Mouse (Mus musculus) stomach, embryonic 16.5 days (tissue): ENCODE results near the gene Sgpl1. TPM values are rescaled to one million over a fixed set of nuclear protein-coding genes. Genes with fewer than 3 reads are reported as not detected.
"Not testable (repeated sequence)": the region's sequence is repeated elsewhere in the genome, so short reads cannot be mapped to it uniquely, and the experiment has no call there.

Experiments used
- ATAC-seq: fragments of 200-750 bp; cut with Nextera tagmentation; 2 replicates; pipeline ENCODE4 v1.8.0; 2017; ENCODE audit warnings: moderate number of reproducible peaks, moderate TSS enrichment; ENCODE audit not compliant: insufficient read depth, low FRiP score
- H3K27ac ChIP-seq: fragments of 300-500 bp; sonication (generic); 2 replicates; pipeline ENCODE4 v1.5.1; 2014; ENCODE audit warnings: low read length
- H3K27me3 ChIP-seq: fragments of 300-500 bp; sonication (generic); 2 replicates; pipeline ENCODE4 v1.6.1; 2014; ENCODE audit warnings: low read length, control low read depth, mixed read lengths; ENCODE audit not compliant: control insufficient read depth, insufficient read depth
- H3K36me3 ChIP-seq: fragments of 300-500 bp; sonication (generic); 2 replicates; pipeline ENCODE4 v1.6.1; 2014; ENCODE audit warnings: low read length; ENCODE audit not compliant: control insufficient read depth, insufficient read depth
- H3K4me1 ChIP-seq: fragments of 300-500 bp; sonication (generic); 2 replicates; pipeline ENCODE4 v1.6.1; 2014; ENCODE audit warnings: low read length, control low read depth, mixed read lengths; ENCODE audit not compliant: control insufficient read depth, insufficient read depth
- H3K4me2 ChIP-seq: fragments of 300-500 bp; sonication (generic); 2 replicates; pipeline ENCODE4 v1.6.1; 2014; ENCODE audit warnings: low read depth, low read length, mixed read lengths
- H3K4me3 ChIP-seq: fragments of 300-500 bp; sonication (generic); replicated peaks from 2 replicates; pipeline ENCODE4 v1.5.1; 2014; ENCODE audit warnings: mild to moderate bottlenecking, low read length
- H3K9ac ChIP-seq: fragments of 300-500 bp; sonication (generic); 2 replicates; pipeline ENCODE4 v1.6.1; 2014; ENCODE audit warnings: low read length
- H3K9me3 ChIP-seq: fragments of 300-500 bp; sonication (generic); replicated peaks from 2 replicates; pipeline ENCODE4 v1.6.1; 2016; ENCODE audit warnings: low read length, control low read depth; ENCODE audit not compliant: control insufficient read depth
- WGBS: fragments of 180-500 bp; shearing (Covaris S2); extraction: QIAGEN DNeasy Blood & Tissue Kit; methylation state at CpG from one replicate; pipeline ENCODE4 v1.1.7; 2014; 5-methylcytosine and 5-hydroxymethylcytosine counted together
- polyA plus RNA-seq: library from polyadenylated mRNA; unstranded; fragments of >200 nt; fragmentation: Nextera tagmentation; extraction: Ambion mirVana; gene quantifications from 2 replicates; pipeline ENCODE4 v1.2.1, GENCODE M21; 2015

Sgpl1 gene
- polyA plus RNA-seq, 1 experiment from 2014 or later = 52.9 TPM

DNA sequence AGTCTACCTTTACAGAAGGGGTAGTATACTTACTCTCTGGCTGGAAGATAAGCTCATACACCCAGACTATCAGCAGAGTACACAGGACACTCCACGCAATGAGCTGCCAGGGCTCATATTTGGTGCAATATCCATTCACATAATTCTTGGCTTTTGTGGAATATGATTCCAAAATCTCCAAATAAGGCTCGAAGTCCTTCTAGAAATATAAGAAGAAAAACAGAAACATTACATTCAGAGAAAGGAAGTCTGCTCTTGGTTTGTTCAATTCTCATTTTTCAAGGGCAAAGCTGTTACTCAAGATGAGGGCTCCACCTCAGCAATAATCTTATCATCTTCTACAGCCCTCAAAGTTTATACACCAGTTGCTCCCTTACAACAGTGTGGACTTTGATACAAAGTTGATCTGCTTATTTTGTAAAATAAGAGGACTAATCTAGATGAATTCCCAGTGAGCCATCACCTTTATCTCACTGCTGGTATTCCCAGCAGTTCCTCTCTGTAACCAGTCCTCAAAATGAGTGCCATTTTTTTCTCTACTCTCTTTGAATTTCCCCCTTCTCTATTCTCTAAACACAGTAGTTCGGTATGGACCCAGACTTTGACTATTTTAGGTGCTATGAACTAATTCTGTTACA is 24.1 kb downstream of the Sgpl1 start:
- Histone ChIP-seq H3K27me3 (no peaks in the 10 kb centered on the region), H3K4me3 (no peak overlapping the region), H3K27ac (no peak overlapping the region), H3K9me3 (no peaks in the 10 kb centered on the region), H3K4me1 (no peaks in the 10 kb centered on the region), H3K9ac (no peak overlapping the region), H3K36me3 (peaks cover 9% of the 10 kb centered on the region), H3K4me2 (no peak overlapping the region)
- WGBS = 78% methylated on average over 3 of the region's 3 CpGs
- ATAC-seq = no peak; the same call in 1 of the 2 replicates

DNA sequence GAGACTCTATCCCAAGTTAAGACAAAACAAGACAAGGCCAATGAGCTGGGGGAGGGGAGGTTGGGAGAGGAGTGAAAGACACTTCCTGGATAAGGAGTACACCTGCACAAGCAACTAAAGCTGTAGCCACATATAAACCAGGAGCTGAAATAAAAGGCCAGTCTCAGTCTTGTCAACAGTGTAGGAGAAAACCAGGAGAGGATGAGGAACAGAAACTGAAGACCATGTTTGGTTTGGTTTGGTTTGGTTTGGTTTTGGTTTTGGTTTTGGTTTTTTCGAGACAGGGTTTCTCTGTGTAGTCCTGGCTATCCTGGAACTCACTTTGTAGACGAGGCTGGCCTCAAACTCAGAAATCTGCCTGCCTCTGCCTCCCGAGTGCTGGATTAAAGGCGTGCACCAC is 25.8 kb downstream of the Sgpl1 start:
- not testable (repeated sequence) for H3K27me3 ChIP-seq, H3K27ac ChIP-seq, H3K4me2 ChIP-seq, H3K4me1 ChIP-seq, H3K9ac ChIP-seq, H3K9me3 ChIP-seq, H3K4me3 ChIP-seq, H3K36me3 ChIP-seq, ATAC-seq
- 83% methylated on average over 4 of the region's 4 CpGs for WGBS

DNA sequence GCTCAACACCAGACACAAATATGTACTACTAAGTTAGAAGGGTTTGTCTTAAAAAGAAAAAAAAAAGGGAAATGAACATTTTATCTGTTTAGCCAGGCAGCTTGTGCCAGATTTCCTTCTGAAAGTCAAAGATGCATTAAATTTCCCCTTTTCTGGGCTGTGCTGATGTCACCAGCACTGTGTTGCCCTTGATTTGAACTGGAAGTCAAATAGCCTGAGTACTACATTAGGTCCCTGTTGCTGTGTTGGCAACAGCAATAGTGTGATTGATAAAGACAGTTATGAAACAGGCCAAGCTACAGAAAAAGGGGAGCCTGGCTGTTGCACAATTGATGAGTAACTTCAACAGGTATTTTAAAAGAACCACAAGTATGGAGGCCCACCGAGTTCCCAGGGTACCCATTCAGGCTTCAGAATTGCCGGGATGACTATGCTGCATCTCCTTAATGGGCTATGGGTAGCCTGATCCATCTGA is 33.2 kb downstream of the Sgpl1 start:
- no peak overlapping the region for H3K4me2 ChIP-seq
- no peak overlapping the region for H3K4me3 ChIP-seq
- H3K36me3 ChIP-seq = peaks cover 16% of the 10 kb centered on the region; the same call in 1 of the 2 replicates
- no peak overlapping the region for H3K27ac ChIP-seq
- no peaks in the 10 kb centered on the region for H3K27me3 ChIP-seq
- WGBS = 97% methylated on average over 2 of the region's 2 CpGs
- no peaks in the 10 kb centered on the region for H3K4me1 ChIP-seq
- no peaks in the 10 kb centered on the region for H3K9me3 ChIP-seq
- no peak overlapping the region for H3K9ac ChIP-seq
- ATAC-seq = no peak

DNA sequence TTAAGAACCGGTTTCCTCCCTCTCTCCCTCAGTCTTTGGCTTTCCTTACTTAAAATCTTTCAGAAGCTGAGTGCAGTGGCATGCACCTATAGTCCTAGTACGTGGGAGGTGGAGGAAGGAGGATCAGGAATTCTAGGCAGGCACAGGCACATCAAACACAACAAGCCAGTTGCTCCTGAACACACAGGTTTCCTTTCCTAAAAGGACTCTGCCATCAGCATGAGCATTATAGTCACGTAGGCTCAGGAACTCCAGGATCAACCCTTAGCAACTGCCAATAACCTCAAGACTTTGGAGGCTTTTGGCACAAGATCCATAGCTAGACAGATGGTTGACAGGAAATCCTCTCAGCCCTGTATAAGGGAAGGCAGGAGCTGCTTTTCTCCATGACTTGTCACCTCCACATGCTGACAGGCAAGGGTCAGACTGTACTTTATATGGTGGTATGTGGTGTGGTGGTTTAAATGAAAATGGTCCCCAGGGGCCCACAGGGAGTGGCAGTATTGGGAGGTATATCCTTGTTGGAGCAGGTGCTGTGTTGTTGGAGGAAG is 43.9 kb downstream of the Sgpl1 start:
- Histone ChIP-seq H3K4me3 (no peak overlapping the region), H3K9me3 (no peaks in the 10 kb centered on the region), H3K36me3 (peaks cover 17% of the 10 kb centered on the region), H3K27me3 (no peaks in the 10 kb centered on the region), H3K4me2 (no peak overlapping the region), H3K9ac (no peak overlapping the region), H3K4me1 (no peaks in the 10 kb centered on the region), H3K27ac (no peak overlapping the region)
- 85% methylated on average over 3 of the region's 3 CpGs for WGBS
- ATAC-seq = no peak

DNA sequence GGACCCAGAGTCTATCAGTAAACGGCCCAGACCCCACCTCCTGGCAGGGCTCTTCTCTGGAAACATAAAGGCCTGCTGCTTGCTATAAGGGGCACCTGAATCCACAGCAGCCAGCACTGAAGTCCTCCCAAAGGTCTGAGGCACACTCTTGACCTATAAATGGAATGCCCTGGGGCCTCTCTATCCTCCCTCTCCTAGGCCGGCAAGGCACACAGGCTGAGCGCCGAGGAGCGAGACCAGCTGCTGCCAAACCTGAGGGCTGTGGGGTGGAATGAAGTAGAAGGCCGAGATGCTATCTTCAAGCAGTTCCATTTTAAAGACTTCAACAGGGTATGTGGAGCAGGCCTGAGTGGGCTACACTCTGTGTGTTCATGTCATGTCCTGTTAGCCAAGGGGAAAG is 55.6 kb downstream of the Sgpl1 start:
- Histone ChIP-seq H3K36me3 (no peaks in the 10 kb centered on the region), H3K4me2 (no peak overlapping the region), H3K27ac (no peak overlapping the region), H3K4me1 (peaks cover 6% of the 10 kb centered on the region; the same call in 1 of the 2 replicates), H3K4me3 (no peak overlapping the region), H3K27me3 (no peaks in the 10 kb centered on the region), H3K9ac (no peak overlapping the region), H3K9me3 (no peaks in the 10 kb centered on the region)
- ATAC-seq = no peak
- WGBS = 76% methylated on average over 6 of the region's 6 CpGs

DNA sequence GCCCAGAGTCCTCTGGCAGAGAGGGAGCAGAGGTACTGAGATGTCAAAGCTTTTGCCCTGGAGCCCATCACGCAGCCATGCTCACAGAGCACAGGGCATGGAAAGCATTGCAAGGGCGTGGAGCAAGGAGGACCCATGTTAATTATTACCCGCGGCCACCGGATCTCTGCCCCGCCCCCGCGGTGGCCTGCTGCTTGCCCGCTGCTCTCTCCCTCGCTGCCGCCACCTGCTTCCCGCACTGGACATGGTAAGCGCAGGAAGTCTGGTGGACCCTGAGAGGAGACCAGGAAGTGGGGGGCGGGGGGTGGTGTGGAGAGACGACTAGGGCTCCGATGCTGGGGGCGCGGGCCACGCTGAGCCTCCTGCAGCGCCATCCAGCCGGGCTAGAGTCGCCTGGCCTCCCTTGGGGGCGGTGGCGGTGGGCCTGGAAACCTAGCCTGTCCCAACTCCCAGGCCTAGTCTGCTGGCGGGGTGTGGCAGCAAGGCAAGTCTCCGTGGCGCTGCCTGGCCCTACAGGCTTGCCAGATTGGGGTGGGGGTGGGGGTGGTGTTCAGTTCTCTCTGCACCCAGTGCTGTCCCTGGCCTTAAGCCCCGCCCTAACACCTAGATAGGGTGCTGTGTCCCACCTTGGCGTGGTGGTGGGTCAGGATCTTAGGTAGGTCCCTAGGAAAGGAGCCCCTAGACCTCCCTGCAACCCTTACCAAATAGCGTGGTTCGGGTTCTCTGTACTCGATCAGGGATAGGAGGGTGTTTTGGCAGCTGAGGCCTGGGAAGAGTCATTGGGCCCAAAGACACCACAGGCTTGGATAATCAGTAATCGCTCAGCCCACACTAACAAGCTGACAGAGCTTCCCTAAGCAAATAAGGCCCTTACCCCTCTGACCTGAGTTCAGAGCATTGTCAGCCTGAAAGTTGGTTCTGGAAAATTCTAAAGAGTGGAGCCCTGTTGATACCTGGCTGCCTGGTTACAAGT is 58.0 kb downstream of the Sgpl1 start, which contains the start of gene Pcbd1:
TSS of gene Pcbd1 (plus strand) at position 162 of the 973 bp plus-strand sequence.
- Histone ChIP-seq H3K27me3 (no peaks in the 10 kb centered on the region), H3K27ac (peak within 1 kb of the TSS; percentile 81), H3K9me3 (no peaks in the 10 kb centered on the region), H3K4me3 (peak within 1 kb of the TSS; percentile 53), H3K4me2 (peak within 1 kb of the TSS; percentile 75), H3K9ac (peak within 1 kb of the TSS; percentile 79), H3K4me1 (peaks cover 6% of the 10 kb centered on the region; the same call in 1 of the 2 replicates), H3K36me3 (no peaks in the 10 kb centered on the region)
- 10% methylated on average over 32 of the region's 33 CpGs for WGBS
- peak; percentile 86 for ATAC-seq

DNA sequence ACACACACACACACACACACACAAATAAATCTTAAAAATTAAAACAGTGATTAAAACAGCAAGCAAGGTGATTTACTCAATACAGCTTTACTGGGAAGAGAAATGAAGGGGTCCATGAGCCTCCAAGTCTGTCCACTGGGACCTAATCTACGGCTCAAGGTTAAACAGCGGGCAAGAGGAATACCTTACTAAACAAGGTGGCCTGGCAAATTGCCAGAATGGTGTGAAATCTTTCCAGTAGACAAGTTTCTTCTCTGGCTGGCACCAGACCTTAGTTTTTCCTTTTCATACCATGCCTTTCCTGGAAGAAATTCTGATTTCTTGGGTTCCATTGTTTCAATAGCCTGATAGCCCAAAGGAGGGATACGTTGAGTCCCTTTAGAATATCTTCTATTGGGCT is 59.0 kb downstream of the Sgpl1 start:
- Histone ChIP-seq H3K4me3 (no peak overlapping the region), H3K4me1 (peaks cover 6% of the 10 kb centered on the region; the same call in 1 of the 2 replicates), H3K27ac (no peak overlapping the region), H3K9me3 (no peaks in the 10 kb centered on the region), H3K4me2 (no peak overlapping the region), H3K27me3 (no peaks in the 10 kb centered on the region), H3K36me3 (no peaks in the 10 kb centered on the region), H3K9ac (no peak overlapping the region)
- WGBS = 61% methylated on average over 3 of the region's 3 CpGs
- no peak for ATAC-seq

DNA sequence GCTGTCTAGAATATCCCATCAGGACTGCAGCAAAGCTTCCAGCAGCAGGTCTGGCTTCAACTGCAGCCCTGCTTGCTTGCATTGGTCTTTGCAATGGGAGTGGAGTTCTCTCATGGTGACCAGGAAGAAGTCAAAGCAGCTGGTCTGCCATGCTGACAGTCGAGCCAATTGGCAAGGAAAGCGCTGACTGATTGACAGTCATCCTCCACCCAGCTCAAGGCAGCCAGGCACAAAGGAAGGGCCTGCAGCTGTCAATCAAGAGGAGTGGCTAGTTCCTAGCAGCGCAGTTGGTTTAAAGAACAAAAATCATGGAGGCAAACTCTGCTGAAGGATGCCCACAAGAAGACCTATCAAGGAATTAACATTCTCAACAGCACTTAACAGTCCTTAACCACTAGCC is 61.0 kb downstream of the Sgpl1 start:
- Histone ChIP-seq H3K36me3 (no peaks in the 10 kb centered on the region), H3K4me2 (no peak overlapping the region), H3K27me3 (no peaks in the 10 kb centered on the region), H3K9ac (no peak overlapping the region), H3K4me1 (peaks cover 6% of the 10 kb centered on the region; the same call in 1 of the 2 replicates), H3K27ac (no peak overlapping the region), H3K9me3 (no peaks in the 10 kb centered on the region), H3K4me3 (no peak overlapping the region)
- no peak for ATAC-seq
- 56% methylated on average over 3 of the region's 3 CpGs for WGBS

DNA sequence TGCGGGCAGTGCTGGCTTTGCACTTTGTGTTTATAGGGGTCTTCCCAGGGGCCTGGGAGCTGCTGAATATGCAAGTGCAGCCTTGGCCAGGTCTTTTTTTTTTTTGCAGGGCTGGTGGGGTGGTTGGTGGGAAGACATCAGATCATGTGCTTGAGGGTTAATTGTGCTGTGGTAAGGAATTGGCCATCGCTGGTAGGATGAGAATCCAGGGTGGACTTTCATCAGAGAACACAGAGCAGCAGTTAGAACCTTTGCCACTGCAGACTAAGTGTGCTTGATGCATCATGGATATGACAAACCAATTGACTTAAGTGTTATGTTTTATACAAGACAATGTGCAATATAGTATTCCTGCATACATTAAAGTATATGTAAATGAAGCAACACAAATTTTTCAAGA is 62.1 kb downstream of the Sgpl1 start:
- no peak overlapping the region for H3K4me3 ChIP-seq
- no peak overlapping the region for H3K9ac ChIP-seq
- H3K4me1 ChIP-seq = peaks cover 6% of the 10 kb centered on the region; the same call in 1 of the 2 replicates
- H3K27ac ChIP-seq = no peak overlapping the region
- H3K4me2 ChIP-seq = no peak overlapping the region
- WGBS = 73% methylated on average over 2 of the region's 2 CpGs
- no peaks in the 10 kb centered on the region for H3K36me3 ChIP-seq
- ATAC-seq = no peak
- H3K9me3 ChIP-seq = no peaks in the 10 kb centered on the region
- H3K27me3 ChIP-seq = no peaks in the 10 kb centered on the region
